Mouse (Mus musculus): ENCODE results near the gene Hist1h2ab. TPM values are rescaled to one million over a fixed set of nuclear protein-coding genes. Genes with fewer than 3 reads are reported as not detected.

Hist1h2ab gene
- total and polyA plus RNA-seq, 3 experiments: 8.0 to 2,219 TPM; not detected in 1

DNA sequence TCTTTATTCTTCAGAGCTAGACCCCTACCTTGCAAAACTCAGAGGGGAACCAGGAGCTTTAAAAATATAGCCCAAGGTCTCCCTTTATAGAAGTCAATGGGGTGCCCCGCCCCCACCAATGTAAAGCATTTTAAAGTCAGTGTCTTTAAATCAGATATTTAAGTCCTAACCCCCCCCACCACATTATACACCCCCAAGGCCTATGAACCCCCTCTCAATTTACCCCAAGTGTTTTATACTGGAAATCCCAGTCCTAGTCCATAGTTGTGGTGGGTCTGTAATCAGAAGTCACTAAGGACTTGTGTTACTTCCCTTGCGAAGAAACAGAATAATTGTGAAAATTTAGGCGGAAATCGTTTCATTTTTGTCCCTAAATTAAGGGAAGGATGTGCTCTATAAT is 12.9 kb upstream of the Hist1h2ab start:
- Histone ChIP-seq H3K4me1 (ENCODE audit: control insufficient read depth in 1 of 2, insufficient read depth in 2 of 2, low read length in 2 of 2) (0 out of 4 replicates have a peak, but pooled peaks cover 3 to 6% of the 10 kb centered on the region in 2 experiments), H3K9ac (ENCODE audit: control insufficient read depth, low read depth, low read length, poor library complexity, severe bottlenecking) (peak overlapping the region; percentile 94), H3K79me2 (ENCODE audit: control insufficient read depth, insufficient read depth, low read length, poor library complexity) (no peaks in the 10 kb centered on the region; the same call in 1 of the 2 replicates), H3K4me3 (ENCODE audit: control insufficient read depth in 1 of 2, insufficient read depth in 1 of 2, low read depth in 2 of 2, low read length in 2 of 2) (peak overlapping the region; percentile 58 to 72), H3K9me3 (replicated peaks; ENCODE audit: insufficient read depth, low read length) (no peaks in the 10 kb centered on the region), H3K27ac (ENCODE audit: control insufficient read depth, low read depth, low read length) (peak overlapping the region; percentile 99), H3K27me3 (ENCODE audit: control insufficient read depth in 1 of 2, insufficient read depth in 2 of 2, low read length in 2 of 2) (no peaks in the 10 kb centered on the region), H3K36me3 (ENCODE audit: control insufficient read depth in 1 of 2, insufficient read depth in 2 of 2, low read length in 2 of 2) (peaks cover 0 to 17% of the 10 kb centered on the region in 2 experiments; a peak in 2 of 4 replicates)
- TF ChIP-seq TAL1 (IDR thresholded peaks at IDR 0.05; ENCODE audit: low read length) (no peak), POLR2AphosphoS2 (IDR thresholded peaks at IDR 0.05; ENCODE audit: low read length) (no peak), TBP (IDR thresholded peaks at IDR 0.05; ENCODE audit: low read depth, low read length) (peak; percentile 44; the same call in 1 of the 2 replicates), HCFC1 (IDR thresholded peaks at IDR 0.05; ENCODE audit: low read depth, low read length) (no peak)
- peak; percentile 67 for DNase-seq (ENCODE audit: low read depth, low spot score)

DNA sequence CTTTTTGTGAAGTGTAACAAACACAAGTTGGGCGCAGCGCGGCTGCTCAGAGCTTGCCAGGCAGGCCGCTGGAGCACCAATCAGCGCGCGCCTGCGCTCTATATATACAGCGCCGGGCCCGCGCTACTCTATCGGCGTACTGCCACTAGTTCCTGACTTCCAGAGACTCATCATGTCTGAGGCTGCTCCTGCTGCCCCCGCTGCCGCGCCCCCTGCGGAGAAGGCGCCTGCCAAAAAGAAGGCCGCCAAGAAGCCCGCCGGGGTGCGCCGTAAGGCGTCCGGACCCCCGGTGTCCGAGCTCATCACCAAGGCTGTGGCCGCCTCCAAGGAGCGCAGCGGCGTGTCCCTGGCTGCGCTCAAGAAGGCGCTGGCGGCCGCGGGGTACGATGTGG is 12.3 kb upstream of the Hist1h2ab start, which contains the start of gene Hist1h1c:
TSS of gene Hist1h1c (plus strand) at position 132 of the 392 bp plus-strand sequence.
- Histone ChIP-seq H3K27ac (ENCODE audit: control insufficient read depth, low read depth, low read length) (peak within 1 kb of the TSS; percentile 99), H3K9me3 (replicated peaks; ENCODE audit: insufficient read depth, low read length) (no peaks in the 10 kb centered on the region), H3K27me3 (ENCODE audit: control insufficient read depth in 1 of 2, insufficient read depth in 2 of 2, low read length in 2 of 2) (no peaks in the 10 kb centered on the region), H3K79me2 (ENCODE audit: control insufficient read depth, insufficient read depth, low read length, poor library complexity) (no peaks in the 10 kb centered on the region; the same call in 1 of the 2 replicates), H3K4me1 (ENCODE audit: control insufficient read depth in 1 of 2, insufficient read depth in 2 of 2, low read length in 2 of 2) (0 out of 4 replicates have a peak, but pooled peaks cover 3 to 6% of the 10 kb centered on the region in 2 experiments), H3K4me3 (ENCODE audit: control insufficient read depth in 1 of 2, insufficient read depth in 1 of 2, low read depth in 2 of 2, low read length in 2 of 2) (peak within 1 kb of the TSS; percentile 58 to 72), H3K9ac (ENCODE audit: control insufficient read depth, low read depth, low read length, poor library complexity, severe bottlenecking) (peak within 1 kb of the TSS; percentile 94), H3K36me3 (ENCODE audit: control insufficient read depth in 1 of 2, insufficient read depth in 2 of 2, low read length in 2 of 2) (peaks cover 0 to 20% of the 10 kb centered on the region in 2 experiments; a peak in 2 of 4 replicates)
- TF ChIP-seq CTCF (IDR thresholded peaks at IDR 0.05 in 2 of 3, conservative IDR thresholded peaks at IDR 0.05 in 1 of 3; ENCODE audit: control insufficient read depth in 1 of 3, insufficient read depth in 1 of 3, low read depth in 2 of 3, low read length in 3 of 3, poor library complexity in 1 of 3, severe bottlenecking in 1 of 3) (peak in 1 of 3 experiments; percentile 31; a peak in 2 of 6 replicates), POLR2AphosphoS5 (IDR thresholded peaks at IDR 0.05; ENCODE audit: borderline replicate concordance, low read depth, low read length) (0 out of 2 replicates have a peak, but pooled peaks have one; percentile 95), TBP (IDR thresholded peaks at IDR 0.05; ENCODE audit: low read depth, low read length) (peak; percentile 99), BHLHE40 (IDR thresholded peaks at IDR 0.05; ENCODE audit: borderline replicate concordance, low read depth, low read length) (no peak), POLR2A (IDR thresholded peaks at IDR 0.05; ENCODE audit: control insufficient read depth in 1 of 2, insufficient read depth in 1 of 2, low read depth in 1 of 2, low read length in 2 of 2, poor library complexity in 1 of 2) (peak; percentile 79 to 99)
- DNase-seq (ENCODE audit: low read depth, low spot score): peak; percentile 94

DNA sequence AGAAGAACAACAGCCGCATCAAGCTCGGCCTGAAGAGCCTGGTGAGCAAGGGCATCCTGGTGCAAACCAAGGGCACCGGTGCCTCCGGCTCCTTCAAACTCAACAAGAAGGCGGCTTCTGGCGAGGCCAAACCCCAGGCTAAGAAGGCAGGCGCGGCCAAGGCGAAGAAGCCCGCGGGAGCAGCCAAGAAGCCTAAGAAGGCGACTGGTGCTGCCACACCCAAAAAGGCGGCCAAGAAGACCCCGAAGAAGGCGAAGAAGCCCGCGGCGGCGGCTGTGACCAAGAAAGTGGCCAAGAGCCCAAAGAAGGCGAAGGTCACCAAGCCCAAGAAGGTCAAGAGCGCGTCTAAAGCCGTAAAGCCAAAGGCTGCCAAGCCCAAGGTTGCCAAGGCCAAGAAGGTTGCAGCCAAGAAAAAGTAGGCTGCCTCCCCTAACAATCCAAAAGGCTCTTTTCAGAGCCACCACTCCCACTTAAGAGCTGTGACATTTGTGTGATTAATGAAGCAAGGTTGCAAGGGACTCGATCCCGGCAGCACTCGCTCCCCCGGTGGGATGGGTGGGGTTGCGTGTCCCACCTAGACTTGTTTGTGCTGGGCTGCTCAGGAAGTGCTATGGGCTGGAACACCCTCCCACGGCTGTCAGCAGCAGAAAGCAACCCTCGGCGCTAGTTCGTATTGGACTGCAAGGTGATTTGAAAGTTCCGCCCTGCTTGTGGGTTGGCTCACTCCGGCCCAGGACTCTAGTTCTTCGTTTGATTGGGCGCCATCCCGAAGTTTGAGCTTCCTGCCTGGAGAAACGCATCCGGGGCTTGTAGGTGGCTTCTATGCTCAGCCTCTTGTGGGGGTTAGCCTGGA is 11.6 kb upstream of the Hist1h2ab start:
- Histone ChIP-seq H3K79me2 (ENCODE audit: control insufficient read depth, insufficient read depth, low read length, poor library complexity) (peaks cover 1% of the 10 kb centered on the region; the same call in 1 of the 2 replicates), H3K9me3 (replicated peaks; ENCODE audit: insufficient read depth, low read length) (no peaks in the 10 kb centered on the region), H3K4me3 (ENCODE audit: control insufficient read depth in 1 of 2, insufficient read depth in 1 of 2, low read depth in 2 of 2, low read length in 2 of 2) (peak overlapping the region; percentile 67 to 70), H3K36me3 (ENCODE audit: control insufficient read depth in 1 of 2, insufficient read depth in 2 of 2, low read length in 2 of 2) (peaks cover 0 to 22% of the 10 kb centered on the region in 2 experiments; a peak in 2 of 4 replicates), H3K27ac (ENCODE audit: control insufficient read depth, low read depth, low read length) (peak overlapping the region; percentile 99), H3K27me3 (ENCODE audit: control insufficient read depth in 1 of 2, insufficient read depth in 2 of 2, low read length in 2 of 2) (no peaks in the 10 kb centered on the region), H3K4me1 (ENCODE audit: control insufficient read depth in 1 of 2, insufficient read depth in 2 of 2, low read length in 2 of 2) (0 out of 4 replicates have a peak, but pooled peaks cover 3 to 5% of the 10 kb centered on the region in 2 experiments), H3K9ac (ENCODE audit: control insufficient read depth, low read depth, low read length, poor library complexity, severe bottlenecking) (peak overlapping the region; percentile 85)
- TF ChIP-seq USF1 (IDR thresholded peaks at IDR 0.05; ENCODE audit: low read depth, low read length): no peak
- TF ChIP-seq POLR2AphosphoS5 (IDR thresholded peaks at IDR 0.05; ENCODE audit: borderline replicate concordance, low read depth, low read length): peak; percentile 97
- peak; percentile 93 for TF ChIP-seq POLR2A (IDR thresholded peaks at IDR 0.05; ENCODE audit: control insufficient read depth in 1 of 2, insufficient read depth in 1 of 2, low read depth in 1 of 2, low read length in 2 of 2, poor library complexity in 1 of 2)
- TF ChIP-seq ETS1 (IDR thresholded peaks at IDR 0.05; ENCODE audit: low read depth, low read length): no peak
- peak; percentile 97; the same call in 1 of the 2 replicates for TF ChIP-seq UBTF (IDR thresholded peaks at IDR 0.05; ENCODE audit: borderline replicate concordance, insufficient read depth, low read depth, low read length)
- peak; percentile 98 for DNase-seq (ENCODE audit: low read depth, low spot score)

Measured in MEL (cell line).